Mouse (Mus musculus): ENCODE data around the gene Bicdl1.

DNA sequence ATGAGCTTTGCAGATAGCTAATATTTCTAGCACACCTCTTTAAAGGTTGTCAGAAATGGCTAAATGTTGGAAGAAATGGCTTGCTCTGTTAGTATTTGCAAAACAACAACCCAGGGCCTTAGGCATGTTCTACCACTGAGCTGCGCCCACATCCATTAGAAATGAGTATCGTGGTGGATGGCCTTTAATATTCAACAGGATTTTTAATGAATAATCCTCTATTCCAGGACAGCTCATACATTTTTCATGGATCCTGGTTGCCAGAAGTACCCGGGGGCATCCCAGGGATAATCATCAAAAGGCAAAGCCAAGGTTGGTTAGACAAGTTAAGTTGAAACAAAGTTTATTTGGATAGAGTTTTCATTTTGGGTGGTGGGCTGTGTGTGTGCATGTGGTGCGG is 37.7 kb upstream of the Bicdl1 start:
- TF ChIP-seq POLR2A (IDR thresholded peaks at IDR 0.05; ENCODE audit: low read depth, low read length) (no peak), CTCF (conservative IDR thresholded peaks at IDR 0.05; ENCODE audit: insufficient read depth, insufficient read length, low read depth, low read length) (no peak)

Data from kidney, adult 2 months (tissue).